Mouse (Mus musculus) heart, postnatal 25 days (tissue): Measurements from ENCODE around the gene Anapc15. TPM values are rescaled to one million over a fixed set of nuclear protein-coding genes. Genes with fewer than 3 reads are reported as not detected.
A peak's percentile ranks its signal among the peaks of the same experiment; 100 is the strongest.
"Not testable (repeated sequence)": the region's sequence is repeated elsewhere in the genome, so short reads cannot be mapped to it uniquely, and the experiment has no call there.

ENCODE experiments used
- DNase-seq: peaks from one replicate; pipeline ENCODE4 v3.0.0; 2022; ENCODE audit warnings: low spot score
- intact Hi-C: fragments of 180-260 bp; cut with DNase I; formaldehyde crosslinking; loops from one replicate; pipeline ENCODE4 v1.15.1; 2025
- total RNA-seq, 2 experiments: library from RNA; stranded (reverse); gene quantifications; 2 replicates each; pipeline ENCODE4 v1.2.3; 2021

Anapc15 gene
- total RNA-seq, 2 experiments from 2014 or later = 16.5 to 17.9 TPM

DNA sequence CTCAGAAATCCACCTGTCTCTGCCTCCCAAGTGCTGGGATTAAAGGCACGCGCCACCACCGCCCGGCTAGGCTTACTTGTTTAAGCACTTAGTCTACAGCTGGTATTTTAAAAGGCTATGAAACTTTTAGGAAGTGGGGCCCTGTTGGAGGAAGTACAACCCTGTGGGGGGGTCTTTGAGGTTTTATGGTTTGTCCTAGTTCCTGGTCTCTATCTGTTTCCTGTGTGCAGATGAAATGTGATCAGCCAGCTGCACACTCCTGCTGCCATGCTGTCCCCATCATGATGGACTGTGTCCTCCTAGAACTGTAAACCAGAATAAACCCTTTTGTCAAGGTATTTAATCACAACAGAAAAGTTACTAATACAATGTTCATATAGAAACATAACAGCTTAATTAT, 20.6 kb downstream of the Anapc15 start:
- intact Hi-C loops = no loop called here
- no peak for DNase-seq

DNA sequence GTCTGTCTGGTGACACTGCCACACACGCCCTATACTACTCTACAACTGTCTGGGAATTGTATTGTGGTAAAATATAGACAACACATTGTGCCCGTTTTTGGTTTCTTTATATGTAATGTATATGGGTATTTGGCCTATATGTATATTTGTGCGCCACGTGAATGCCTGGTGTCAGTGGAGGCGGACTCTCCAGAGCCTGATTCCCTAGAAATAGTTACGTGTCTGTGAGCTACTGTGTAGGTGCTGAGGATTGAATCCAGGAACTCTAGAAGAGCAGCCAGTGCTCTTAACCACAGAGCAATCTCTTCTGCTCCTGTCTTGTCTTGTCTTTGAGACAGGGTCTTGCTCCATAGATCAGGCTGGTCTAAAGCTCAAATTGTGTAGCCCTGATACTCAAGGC, 22.8 kb downstream of the Anapc15 start:
- intact Hi-C loops = no loop called here
- DNase-seq = no peak

DNA sequence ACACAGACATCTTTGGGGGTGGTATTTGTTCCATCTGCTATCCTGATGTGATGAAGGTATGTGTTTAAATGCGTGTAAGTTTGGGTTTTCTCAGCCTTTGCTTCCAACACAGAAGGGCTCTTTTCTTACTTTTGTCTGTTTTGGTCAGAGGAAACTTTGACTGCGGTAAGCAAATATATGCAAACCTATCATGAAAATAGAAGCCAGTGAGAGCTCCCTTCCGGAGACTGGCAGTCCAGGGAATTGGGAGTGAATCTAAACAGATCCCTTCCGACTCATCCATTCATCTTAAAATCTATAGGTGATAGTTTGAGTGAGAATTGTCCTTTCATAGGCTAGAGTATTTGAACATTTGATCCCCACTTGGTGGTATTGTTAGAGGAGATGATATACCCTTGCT, 24.9 kb downstream of the Anapc15 start:
- intact Hi-C loops = no loop called here
- DNase-seq = no peak

DNA sequence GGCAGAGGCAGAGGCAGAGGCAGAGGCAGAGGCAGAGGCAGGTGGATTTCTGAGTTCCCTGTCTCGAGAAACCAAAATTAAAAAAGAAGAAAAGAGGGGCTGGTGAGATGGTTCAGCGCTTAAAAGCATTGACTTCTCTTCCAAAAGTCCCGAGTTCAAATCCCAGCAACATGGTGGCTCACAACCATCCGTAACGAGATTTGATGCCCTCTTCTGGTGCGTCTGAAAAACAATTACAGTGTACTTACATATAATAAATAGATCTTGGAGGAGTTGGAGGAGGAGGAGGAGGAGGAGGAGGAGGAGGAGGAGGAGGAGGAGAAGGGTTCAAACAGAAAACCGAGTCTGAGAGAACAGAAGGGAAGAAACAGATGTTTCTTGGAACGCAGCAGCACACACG, 32.2 kb downstream of the Anapc15 start:
- intact Hi-C loops = loop anchor here (5.0 kb wide), 2 partner anchors 37 to 233 kb away; partner anchors contain the start of genes Clpb, Lrrc51 and Numa1
- no peak for DNase-seq

DNA sequence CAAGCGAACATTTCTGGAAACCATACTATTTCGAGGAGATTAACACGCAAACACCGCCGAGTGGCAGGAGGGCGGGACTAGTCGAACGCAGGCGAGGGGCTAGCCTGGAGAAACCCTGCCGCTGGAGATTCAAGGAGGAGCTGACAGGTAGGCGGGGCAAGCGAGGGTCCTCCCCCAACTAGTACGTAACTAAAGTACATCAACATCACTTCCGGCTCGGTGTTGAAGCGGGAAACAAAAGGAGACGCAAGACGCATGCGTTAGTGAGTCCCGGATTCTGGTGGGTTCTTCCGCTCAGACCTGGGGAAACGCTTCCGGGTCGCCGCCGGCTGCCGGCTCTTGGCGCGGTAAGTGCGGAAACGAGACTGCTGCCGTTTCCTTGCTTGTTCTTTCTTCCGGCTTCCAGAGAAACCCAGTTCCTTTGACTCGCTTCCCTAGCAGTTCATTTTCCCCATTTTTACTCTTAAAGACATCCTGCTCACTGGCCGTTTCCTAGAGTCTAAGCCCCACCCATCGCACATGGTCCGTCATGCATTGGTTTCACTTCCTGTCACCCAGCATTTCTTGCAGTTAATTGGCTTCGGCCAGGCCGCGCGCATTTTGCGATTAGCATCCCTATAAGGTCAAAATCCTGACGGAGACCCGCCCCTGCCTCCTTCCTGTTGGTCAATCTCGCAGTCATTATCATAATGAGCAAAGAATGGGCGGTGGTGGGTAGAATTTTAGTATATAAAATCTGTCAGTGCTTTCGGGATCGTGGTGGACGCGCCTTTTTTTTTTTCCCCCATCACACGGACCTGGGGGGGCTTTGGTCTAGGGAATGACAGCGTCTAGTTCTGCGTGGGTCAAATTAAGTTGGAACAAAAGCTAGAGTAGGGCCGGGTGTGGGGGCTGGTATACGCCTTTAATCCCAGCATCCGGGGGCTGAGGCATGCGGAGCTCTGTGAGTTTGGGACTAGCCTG, 32.9 kb downstream of the Anapc15 start:
- peak; percentile 95 for DNase-seq
- intact Hi-C loops = loop anchor here (5.0 kb wide), 2 partner anchors 36 to 234 kb away; partner anchors contain the start of genes Clpb, Lrrc51 and Numa1

DNA sequence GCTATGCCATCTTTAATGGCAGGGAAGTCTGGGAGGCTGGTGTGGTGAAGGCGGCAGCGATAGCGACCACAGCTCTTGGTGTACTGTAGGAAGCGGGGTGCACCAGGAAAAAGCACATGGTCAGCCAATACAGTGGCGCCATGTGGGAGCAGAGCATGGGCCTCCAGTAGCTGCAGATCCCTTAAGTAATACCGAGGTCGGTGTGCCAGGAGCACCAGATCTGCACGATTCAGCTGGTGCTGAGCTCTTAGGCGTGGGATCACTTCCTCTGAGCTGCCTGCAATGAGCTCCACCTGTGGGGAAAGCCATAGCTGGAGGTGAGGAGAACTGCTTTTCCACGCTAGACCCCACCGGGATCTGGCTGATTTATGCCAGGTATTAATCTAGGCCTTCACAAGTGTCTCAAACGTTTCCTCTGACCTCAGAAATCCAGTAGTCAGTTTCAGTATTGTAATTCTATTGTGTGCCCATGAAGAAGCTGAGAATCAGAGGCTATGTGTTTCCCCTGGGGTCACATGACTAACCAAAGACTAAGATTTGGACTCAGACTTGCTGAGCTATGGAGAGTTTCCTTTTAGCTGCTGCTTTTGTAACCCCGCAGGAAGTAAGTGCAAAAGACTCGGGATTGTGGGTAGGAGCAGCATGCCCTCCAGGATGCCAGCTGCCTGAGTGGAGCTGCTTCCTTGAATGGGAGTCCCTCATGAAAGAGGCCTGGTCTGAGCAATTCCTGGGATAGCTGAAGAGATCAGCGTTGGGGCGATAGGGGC, 37.0 kb downstream of the Anapc15 start:
- intact Hi-C loops = no loop called here
- no peak for DNase-seq

DNA sequence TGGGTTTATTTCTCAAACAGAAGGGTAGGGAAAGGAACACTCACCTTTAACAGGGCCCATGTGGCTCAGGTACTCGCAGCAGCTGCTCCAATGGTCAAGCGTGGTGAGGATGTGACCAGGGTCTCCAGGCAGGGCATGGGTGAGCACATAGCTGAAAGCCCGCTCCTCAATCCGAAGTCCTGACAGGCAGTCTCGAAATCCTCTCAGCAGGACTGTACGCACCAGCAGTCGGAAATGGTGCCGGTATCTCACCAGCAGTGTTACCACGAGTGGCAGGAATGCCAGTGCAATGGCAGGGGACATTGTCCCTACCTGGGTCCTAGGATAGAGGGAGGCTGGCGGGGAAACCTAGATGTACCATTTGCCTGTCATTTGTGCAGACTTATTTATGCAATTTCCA, 38.5 kb downstream of the Anapc15 start:
- DNase-seq = no peak
- intact Hi-C loops = no loop called here

DNA sequence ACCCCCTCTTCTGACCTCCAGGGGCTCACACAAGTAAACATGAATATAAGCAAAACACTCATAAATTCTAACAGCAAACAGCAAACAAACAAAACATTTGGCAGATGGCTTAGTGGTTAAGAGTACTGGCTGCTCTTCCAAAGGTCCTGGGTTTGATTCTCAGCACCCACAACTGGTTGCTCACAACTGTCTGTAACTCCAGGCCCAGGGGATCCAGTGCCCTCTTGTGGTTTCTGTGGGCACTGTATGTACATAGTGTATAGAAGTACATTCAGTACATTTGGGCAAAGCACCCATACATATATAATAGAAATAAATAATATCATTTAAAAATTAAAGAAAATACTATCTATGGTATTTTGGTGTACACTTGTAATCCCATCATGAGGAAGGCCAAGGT, 39.3 kb downstream of the Anapc15 start:
- no peak for DNase-seq
- intact Hi-C loops = no loop called here

DNA sequence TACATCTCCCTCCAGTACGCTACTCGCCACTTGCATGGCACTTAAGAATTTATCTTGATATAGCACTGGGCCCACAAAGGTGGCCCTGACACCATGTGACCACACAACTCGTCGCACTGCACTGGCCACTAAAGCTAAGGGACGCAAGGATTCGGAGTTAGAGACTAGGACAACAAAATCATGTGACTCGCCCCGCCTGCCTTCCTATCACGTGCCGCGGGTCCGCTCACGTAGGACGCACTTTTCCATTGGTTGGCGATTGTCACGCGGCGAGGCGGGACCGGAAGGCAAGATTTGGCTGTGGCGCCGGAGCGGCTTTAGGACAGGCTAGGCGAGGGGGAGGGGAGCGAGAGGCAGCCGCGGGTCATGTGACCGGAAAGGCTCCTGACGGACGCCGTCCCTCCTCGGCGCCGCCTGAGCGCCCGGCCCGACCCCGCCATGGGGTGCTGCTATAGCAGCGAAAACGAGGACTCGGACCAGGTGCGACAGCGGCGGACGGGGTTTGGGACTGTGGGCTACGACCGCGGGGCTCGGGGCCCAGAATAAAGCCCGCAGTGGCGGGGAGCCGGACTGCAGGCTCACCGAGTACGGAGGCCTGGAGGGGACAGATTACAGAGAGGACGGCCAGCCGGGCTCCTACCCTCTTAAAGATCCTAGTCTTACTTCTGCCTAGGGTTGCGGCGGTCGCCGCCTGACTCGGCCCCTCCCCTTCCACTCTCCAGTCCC, 42.2 kb downstream of the Anapc15 start, which contains the start of gene Lamtor1:
Gene Lamtor1 (plus strand): TSS at position 344 of the 726 bp plus-strand sequence.
- peak; percentile 99 for DNase-seq
- intact Hi-C loops = loop anchor here (2.0 to 5.0 kb wide), 2 partner anchors 69 to 162 kb away; partner anchors contain the start of genes Rnf121, Xndc1 and Xntrpc

DNA sequence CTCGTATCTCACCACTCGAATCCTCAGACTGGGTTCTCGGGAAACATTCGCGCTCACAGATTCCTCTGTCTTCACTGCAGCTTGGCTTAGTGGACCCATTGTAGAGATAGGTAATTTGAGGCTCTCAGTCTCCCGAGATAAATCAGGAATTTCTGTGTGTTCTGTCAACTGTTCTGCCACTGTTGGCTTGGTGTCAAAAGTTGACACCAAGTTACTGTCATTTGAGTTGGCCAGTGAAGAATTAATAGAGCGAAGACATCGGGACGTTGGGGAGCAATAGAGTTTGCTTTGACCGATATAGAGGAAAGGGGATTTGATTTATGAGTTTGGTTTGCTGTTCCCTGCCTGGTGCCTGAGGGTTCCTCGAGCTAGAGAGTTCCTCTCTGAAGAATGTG, 42.8 kb downstream of the Anapc15 start, which contains the start of gene Tomt:
Gene Tomt (minus strand): TSS at position 73 of the 395 bp plus-strand sequence.
- intact Hi-C loops = loop anchor here (2.0 to 5.0 kb wide), 2 partner anchors 69 to 161 kb away; partner anchors contain the start of genes Rnf121, Xndc1 and Xntrpc
- no peak for DNase-seq

DNA sequence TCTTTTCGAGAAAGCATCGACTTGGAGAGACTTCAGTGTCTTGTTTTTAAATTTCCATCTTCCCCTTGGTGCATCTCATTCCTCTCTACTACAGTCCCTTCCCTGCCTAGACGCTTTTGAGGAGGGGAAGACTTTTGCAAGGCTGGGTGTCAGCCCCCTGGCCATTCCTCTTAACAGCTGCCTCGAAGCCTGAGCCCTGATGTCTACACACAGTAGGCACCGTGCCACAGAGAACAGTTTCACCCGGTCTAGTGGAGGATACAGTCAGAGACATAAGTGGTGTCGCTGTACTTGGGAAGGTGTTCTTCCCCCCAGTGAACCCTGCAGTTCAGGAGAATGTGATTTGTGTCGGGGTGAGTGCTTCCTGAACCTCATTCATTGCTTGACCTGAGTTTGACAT, 43.2 kb downstream of the Anapc15 start:
- intact Hi-C loops = loop anchor here (2.0 to 5.0 kb wide), 2 partner anchors 70 to 161 kb away; partner anchors contain the start of genes Rnf121, Xndc1 and Xntrpc
- DNase-seq = no peak

DNA sequence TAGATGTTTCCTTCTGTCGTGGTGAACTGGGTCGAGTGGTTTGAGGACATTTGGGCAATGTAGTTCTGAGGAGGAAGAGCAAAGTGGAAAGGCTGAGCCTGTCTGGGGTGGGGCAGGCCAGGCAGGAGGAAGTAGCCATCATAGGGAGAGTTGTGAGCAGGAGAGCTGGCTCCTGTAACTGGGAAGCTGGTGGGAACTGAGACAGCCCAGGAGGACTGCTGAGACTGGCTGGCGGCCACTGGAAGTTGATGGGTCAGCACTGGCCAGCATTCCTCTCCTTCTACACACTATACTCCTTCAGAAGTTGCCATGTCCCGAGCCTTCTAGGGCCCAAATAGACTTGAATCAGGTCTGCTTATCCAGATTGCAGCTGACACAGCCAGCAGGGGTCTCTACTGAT, 44.9 kb downstream of the Anapc15 start:
- intact Hi-C loops = loop anchor here (5.0 kb wide), 1 partner anchor 159 kb away; the partner anchor contains the start of genes Rnf121, Xndc1 and Xntrpc
- DNase-seq = no peak

DNA sequence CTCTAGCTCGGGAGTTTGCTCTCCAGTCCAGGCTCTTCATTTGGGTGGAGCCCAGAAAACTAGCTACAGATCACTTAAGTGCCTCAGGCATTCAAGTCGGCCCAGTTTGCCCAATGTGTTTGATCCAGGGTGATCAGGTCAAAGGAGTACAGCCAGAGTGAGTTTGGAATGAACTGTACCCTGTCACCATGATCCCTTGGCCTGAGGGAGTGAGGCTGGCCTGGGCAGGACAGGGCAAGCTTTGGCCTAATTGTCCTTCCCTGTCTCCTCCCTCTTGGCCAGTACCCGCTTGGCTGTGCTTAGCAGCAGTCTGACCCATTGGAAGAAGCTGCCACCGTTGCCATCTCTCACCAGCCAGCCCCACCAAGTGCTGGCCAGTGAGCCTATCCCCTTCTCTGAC, 46.6 kb downstream of the Anapc15 start:
- intact Hi-C loops = no loop called here
- DNase-seq = no peak

DNA sequence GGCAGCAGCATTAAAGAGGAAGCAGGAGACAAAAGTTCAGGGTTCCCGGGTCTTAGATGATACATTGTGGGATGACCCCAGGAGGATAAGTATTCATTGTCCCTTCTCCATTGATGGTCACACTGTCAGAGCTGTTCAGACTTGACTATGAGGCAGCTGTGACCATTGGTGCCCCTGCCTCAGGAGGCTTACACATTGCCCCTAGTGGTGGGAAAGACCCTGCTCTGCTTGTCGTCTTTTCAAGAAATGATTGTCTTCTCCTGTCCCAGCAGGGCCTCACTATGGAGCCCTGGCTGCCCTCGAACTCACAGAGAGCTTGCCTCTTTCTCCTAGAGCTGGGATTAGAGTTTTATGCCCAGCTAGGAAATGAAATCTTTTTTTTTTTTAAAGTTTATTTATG, 48.5 kb downstream of the Anapc15 start:
- intact Hi-C loops = no loop called here
- DNase-seq = no peak

DNA sequence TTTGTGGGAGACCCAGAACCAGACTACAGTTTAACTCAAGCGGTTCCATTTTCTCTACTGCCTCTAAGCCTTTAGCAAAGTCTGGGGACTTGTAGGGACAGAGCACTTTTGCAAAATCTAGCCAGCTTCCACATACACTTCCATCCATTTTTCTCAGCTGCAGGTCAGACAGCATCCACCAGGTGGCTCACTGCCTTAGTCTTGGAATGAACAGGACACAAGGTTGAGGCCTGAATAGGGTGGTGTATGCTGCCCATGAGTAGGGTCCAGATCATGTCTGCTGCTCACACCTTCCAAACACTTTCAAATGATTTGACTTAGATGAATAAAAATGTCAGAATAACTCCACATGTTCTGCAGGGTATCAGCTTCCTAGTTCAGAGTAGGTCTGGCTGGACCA, 54.6 kb downstream of the Anapc15 start:
- intact Hi-C loops = loop anchor here (2.0 to 5.0 kb wide), 3 partner anchors 49 to 159 kb away; no protein-coding TSS in a partner anchor
- no peak for DNase-seq

DNA sequence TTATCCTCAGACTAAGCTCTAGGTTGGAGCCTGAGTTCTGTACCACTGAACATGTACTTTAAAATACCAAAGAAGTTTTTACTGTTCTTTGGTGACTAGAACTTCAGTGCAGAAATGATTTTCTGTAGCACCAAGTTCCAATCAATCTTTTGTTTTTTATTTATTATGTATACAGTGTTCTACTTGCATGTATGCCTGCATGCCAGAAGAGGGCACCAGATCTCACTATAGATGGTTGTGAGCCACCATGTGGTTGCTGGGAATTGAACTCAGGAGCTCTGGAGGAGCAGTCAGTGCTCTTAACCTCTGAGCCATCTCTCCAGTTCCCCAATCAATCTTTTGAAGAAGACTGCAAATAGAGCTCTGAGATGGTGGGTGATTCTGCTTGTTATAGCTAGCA, 62.4 kb downstream of the Anapc15 start:
- intact Hi-C loops, DNase-seq: not testable (repeated sequence)

DNA sequence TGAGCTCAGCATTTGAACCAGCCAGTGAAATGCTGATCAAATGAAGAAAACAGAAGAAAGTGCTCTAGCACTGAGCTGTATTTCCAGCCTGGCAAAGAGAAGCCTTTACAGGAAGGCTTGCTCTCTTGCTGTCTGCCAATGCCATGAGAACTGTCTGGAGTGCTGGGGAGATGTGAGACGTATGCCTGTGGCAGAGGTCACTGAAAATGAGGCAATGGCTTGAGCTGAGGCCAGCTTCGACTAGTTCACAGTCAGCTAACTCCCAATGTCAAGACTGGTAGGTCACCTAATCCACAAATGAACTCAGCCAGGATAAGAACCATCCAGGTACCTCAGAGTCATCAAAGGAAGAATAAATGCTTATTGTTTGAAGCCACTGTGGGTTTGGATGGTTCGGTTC, 64.6 kb downstream of the Anapc15 start:
- intact Hi-C loops = no loop called here
- DNase-seq = no peak

DNA sequence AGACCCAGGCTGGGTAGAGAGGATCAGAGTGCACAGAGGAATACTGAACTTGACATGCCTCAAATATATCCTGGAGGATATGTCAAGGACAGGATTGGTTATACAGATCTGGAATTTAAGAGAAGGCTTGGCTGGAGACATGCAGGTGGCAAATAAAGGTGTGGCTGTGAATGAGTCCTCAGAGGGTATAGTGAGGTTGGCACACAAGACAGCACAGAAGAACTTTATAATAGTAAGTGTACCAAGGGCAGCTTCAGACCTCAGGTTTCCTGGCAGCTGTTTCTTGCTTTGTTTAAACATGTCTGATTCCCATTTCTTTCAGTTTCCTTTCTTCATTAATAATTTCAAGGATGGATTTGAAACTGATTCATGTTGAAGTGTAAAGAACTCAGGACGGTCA, 69.0 kb downstream of the Anapc15 start:
- DNase-seq = no peak

DNA sequence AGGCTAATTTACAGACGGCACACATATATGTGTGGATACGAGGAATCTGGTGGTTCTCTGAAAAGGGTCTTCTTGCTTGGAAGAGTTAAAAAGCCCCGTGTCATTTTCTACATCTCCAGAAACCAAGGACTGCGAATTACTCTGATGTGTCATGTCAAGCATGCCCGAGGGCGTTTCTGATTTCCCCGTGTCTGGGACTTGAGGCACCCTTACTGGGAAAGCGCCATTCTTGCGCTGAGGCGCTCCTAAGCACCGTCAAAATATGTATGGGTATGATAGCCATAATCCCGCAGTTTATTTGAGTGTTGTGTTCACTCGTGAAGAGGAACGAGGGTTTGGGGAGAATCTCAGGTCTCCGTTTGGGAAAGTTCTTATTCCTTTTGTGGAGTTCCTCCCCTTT, 69.8 kb downstream of the Anapc15 start:
- intact Hi-C loops = loop anchor here (5.0 kb wide), 3 partner anchors 34 to 129 kb away; no protein-coding TSS in a partner anchor
- DNase-seq = no peak

More for the DNA sequence above, 69.0 kb downstream of the Anapc15 start:
- intact Hi-C loops = loop anchor here (5.0 kb wide), 3 partner anchors 35 to 130 kb away; no protein-coding TSS in a partner anchor
